In the genomic region with DNA sequence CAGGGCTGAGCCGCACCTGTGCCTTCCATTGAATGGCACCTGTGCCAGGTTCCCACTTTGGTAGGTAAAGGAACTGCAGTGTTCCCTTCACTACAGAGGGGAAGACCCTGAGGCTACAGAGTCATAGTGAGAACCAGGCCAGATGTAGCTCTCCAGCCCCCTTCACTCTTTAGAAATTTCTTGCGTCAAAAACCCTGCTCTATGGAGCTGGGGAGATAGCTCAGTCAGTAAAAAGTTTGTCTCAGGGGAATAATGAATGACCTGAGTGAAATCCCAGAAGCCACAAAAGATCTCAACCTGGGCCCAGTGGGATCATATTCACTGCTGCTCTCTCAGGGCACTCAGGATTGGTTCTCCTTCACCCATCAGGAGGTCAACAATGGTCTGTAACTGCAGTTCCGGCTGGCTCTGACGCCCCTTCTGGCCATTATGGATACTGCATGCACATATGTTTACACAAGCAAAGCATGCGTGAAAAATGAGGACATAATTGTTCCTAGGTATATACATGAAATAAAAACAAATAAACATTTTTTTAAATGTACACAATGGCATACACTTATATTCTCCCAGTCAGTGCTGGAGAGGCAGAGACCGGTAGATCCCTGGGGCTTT, we compare ENCODE assay signal across 14 mouse cellular contexts. TPM values are rescaled to one million over a fixed set of nuclear protein-coding genes. Genes with fewer than 3 reads are reported as not detected.
A peak's percentile ranks its signal among the peaks of the same experiment; 100 is the strongest.
DNase-seq lines count a peak whose midpoint lies in the region; ATAC-seq and TF ChIP-seq lines count a peak whose summit lies in the region.
"Had no signal": no experiment of that assay in that cellular context is flagged by ENCODE, and none has a peak within 500 bp of the region (broad histone marks: within the 10 kb centered on the region; RNA-seq: fewer than 3 reads in every experiment).

No protein-coding gene starts in this region.

- no peak for ATAC-seq in hindbrain, postnatal 0 days
- no peak for ATAC-seq in hindbrain, embryonic 16.5 days
- ATAC-seq in lung, postnatal 0 days, result no peak
- ATAC-seq: forebrain, embryonic 16.5 days; midbrain, embryonic 15.5 days had no signal

- no peaks in the 10 kb centered on the region for H3K4me1 ChIP-seq in hindbrain, postnatal 0 days (ENCODE audit: insufficient read depth, low read length)
- H3K4me1 ChIP-seq in hindbrain, embryonic 16.5 days (ENCODE audit: control insufficient read depth, insufficient read depth, low read depth, low read length), result no peaks in the 10 kb centered on the region
- H3K4me1 ChIP-seq in lung, postnatal 0 days (ENCODE audit: insufficient read depth, low read depth, low read length), result no peaks in the 10 kb centered on the region
- H3K4me1 ChIP-seq in MEL (ENCODE audit: control insufficient read depth in 1 of 2, insufficient read depth in 2 of 2, low read length in 2 of 2), result peaks cover 0 to 15% of the 10 kb centered on the region in 2 experiments; a peak in 2 of 4 replicates
- H3K4me1 ChIP-seq: midbrain, embryonic 15.5 days; neural tube, embryonic 13.5 days had no signal

- H3K79me2 ChIP-seq in MEL (ENCODE audit: control insufficient read depth, insufficient read depth, low read length, poor library complexity), result no peaks in the 10 kb centered on the region

- H3K9ac ChIP-seq in hindbrain, postnatal 0 days (replicated peaks; ENCODE audit: low read length), result no peak overlapping the region
- H3K9ac ChIP-seq in hindbrain, embryonic 16.5 days (ENCODE audit: low read depth, low read length), result no peak overlapping the region
- H3K9ac ChIP-seq in lung, postnatal 0 days (replicated peaks; ENCODE audit: low read depth), result no peak overlapping the region
- H3K9ac ChIP-seq in MEL (ENCODE audit: control insufficient read depth, low read depth, low read length, poor library complexity, severe bottlenecking), result no peak overlapping the region
- H3K9ac ChIP-seq: heart, embryonic 15.5 days; hindbrain, embryonic 14.5 days; midbrain, embryonic 15.5 days; neural tube, embryonic 13.5 days had no signal

- no peak for DNase-seq in hindbrain, postnatal 0 days (ENCODE audit: low spot score)
- no peak for DNase-seq in lung, postnatal 0 days (ENCODE audit: low spot score)
- DNase-seq in lung, adult 18-20 months, result no peak
- DNase-seq in MEL (ENCODE audit: low read depth, low spot score), result no peak
- peak; percentile 43 for DNase-seq in testis, postnatal 10 days (ENCODE audit: low spot score)
- no peak for DNase-seq in spleen, postnatal 10 days (ENCODE audit: low spot score in 2 of 2)
- DNase-seq: gastrocnemius, postnatal 25 days; thymus, postnatal 25 days had no signal

- no peaks in the 10 kb centered on the region for H3K36me3 ChIP-seq in hindbrain, postnatal 0 days (ENCODE audit: insufficient read depth, low read length)
- H3K36me3 ChIP-seq in hindbrain, embryonic 16.5 days (ENCODE audit: control insufficient read depth, insufficient read depth, low read length), result no peaks in the 10 kb centered on the region
- no peaks in the 10 kb centered on the region for H3K36me3 ChIP-seq in lung, postnatal 0 days (ENCODE audit: insufficient read depth, low read length)
- peaks cover 0 to 15% of the 10 kb centered on the region in 2 experiments; a peak in 2 of 4 replicates for H3K36me3 ChIP-seq in MEL (ENCODE audit: control insufficient read depth in 1 of 2, insufficient read depth in 2 of 2, low read length in 2 of 2)
- H3K36me3 ChIP-seq: heart, embryonic 15.5 days; midbrain, embryonic 15.5 days; neural tube, embryonic 13.5 days had no signal

- H3K9me3 ChIP-seq in hindbrain, postnatal 0 days (ENCODE audit: low read length), result no peaks in the 10 kb centered on the region
- no peaks in the 10 kb centered on the region for H3K9me3 ChIP-seq in hindbrain, embryonic 16.5 days (ENCODE audit: control insufficient read depth, low read length)
- H3K9me3 ChIP-seq in lung, postnatal 0 days (ENCODE audit: low read length), result no peaks in the 10 kb centered on the region
- H3K9me3 ChIP-seq in MEL (replicated peaks; ENCODE audit: insufficient read depth, low read length), result no peaks in the 10 kb centered on the region
- H3K9me3 ChIP-seq: heart, embryonic 15.5 days; midbrain, embryonic 15.5 days; neural tube, embryonic 13.5 days had no signal

- TF ChIP-seq EP300 in lung, postnatal 0 days (IDR thresholded peaks at IDR 0.05), result no peak
- no peak for TF ChIP-seq EP300 in MEL (IDR thresholded peaks at IDR 0.05; ENCODE audit: low read depth in 1 of 2, low read length in 2 of 2)

- no peak overlapping the region for H3K27ac ChIP-seq in hindbrain, postnatal 0 days
- H3K27ac ChIP-seq in hindbrain, embryonic 16.5 days (ENCODE audit: low read depth, low read length), result no peak overlapping the region
- no peak overlapping the region for H3K27ac ChIP-seq in lung, postnatal 0 days (ENCODE audit: low read length)
- no peak overlapping the region for H3K27ac ChIP-seq in MEL (ENCODE audit: control insufficient read depth, low read depth, low read length)
- H3K27ac ChIP-seq: heart, embryonic 15.5 days; hindbrain, embryonic 14.5 days; midbrain, embryonic 15.5 days; neural tube, embryonic 13.5 days had no signal

- TF ChIP-seq CTCF in hindbrain, postnatal 0 days (IDR thresholded peaks at IDR 0.05; ENCODE audit: low read depth), result peak; percentile 59
- TF ChIP-seq CTCF in lung, postnatal 0 days (IDR thresholded peaks at IDR 0.05), result peak; percentile 59
- peak in 2 of 3 experiments; percentile 16 to 31; a peak in 2 of 6 replicates for TF ChIP-seq CTCF in MEL (IDR thresholded peaks at IDR 0.05 in 2 of 3, conservative IDR thresholded peaks at IDR 0.05 in 1 of 3; ENCODE audit: control insufficient read depth in 1 of 3, insufficient read depth in 1 of 3, low read depth in 2 of 3, low read length in 3 of 3, poor library complexity in 1 of 3, severe bottlenecking in 1 of 3)

- 80% methylated on average over 6 of the region's 6 CpGs for WGBS in hindbrain, postnatal 0 days
- 84% methylated on average over 6 of the region's 6 CpGs for WGBS in hindbrain, embryonic 16.5 days
- 78% methylated on average over 6 of the region's 6 CpGs for WGBS in lung, postnatal 0 days

- no peaks in the 10 kb centered on the region for H3K27me3 ChIP-seq in hindbrain, postnatal 0 days (ENCODE audit: insufficient read depth, low read length)
- no peaks in the 10 kb centered on the region for H3K27me3 ChIP-seq in hindbrain, embryonic 16.5 days (replicated peaks; ENCODE audit: control insufficient read depth, insufficient read depth, low read length)
- no peaks in the 10 kb centered on the region for H3K27me3 ChIP-seq in lung, postnatal 0 days (replicated peaks; ENCODE audit: insufficient read depth, low read length)
- H3K27me3 ChIP-seq in MEL (ENCODE audit: control insufficient read depth in 1 of 2, insufficient read depth in 2 of 2, low read length in 2 of 2), result no peaks in the 10 kb centered on the region
- H3K27me3 ChIP-seq: midbrain, embryonic 15.5 days; neural tube, embryonic 13.5 days had no signal

- H3K4me2 ChIP-seq in hindbrain, postnatal 0 days (ENCODE audit: low read depth, low read length), result no peak overlapping the region
- no peak overlapping the region for H3K4me2 ChIP-seq in hindbrain, embryonic 16.5 days (ENCODE audit: low read length)
- no peak overlapping the region for H3K4me2 ChIP-seq in lung, postnatal 0 days (replicated peaks; ENCODE audit: low read depth, low read length)
- H3K4me2 ChIP-seq: heart, embryonic 15.5 days; hindbrain, embryonic 14.5 days; midbrain, embryonic 15.5 days; neural tube, embryonic 13.5 days had no signal

- H3K4me3 ChIP-seq in hindbrain, postnatal 0 days (ENCODE audit: low read length), result no peak overlapping the region
- H3K4me3 ChIP-seq in hindbrain, embryonic 16.5 days (ENCODE audit: low read length), result no peak overlapping the region
- no peak overlapping the region for H3K4me3 ChIP-seq in lung, postnatal 0 days (ENCODE audit: low read depth, low read length)
- H3K4me3 ChIP-seq in MEL (ENCODE audit: control insufficient read depth in 1 of 2, insufficient read depth in 1 of 2, low read depth in 2 of 2, low read length in 2 of 2), result no peak overlapping the region
- H3K4me3 ChIP-seq: heart, embryonic 15.5 days; midbrain, embryonic 15.5 days; neural tube, embryonic 13.5 days had no signal

- no peak for TF ChIP-seq RAD21 in MEL (IDR thresholded peaks at IDR 0.05; ENCODE audit: low read depth, low read length)

- no peak for TF ChIP-seq POLR2A in MEL (IDR thresholded peaks at IDR 0.05; ENCODE audit: control insufficient read depth in 1 of 2, insufficient read depth in 1 of 2, low read depth in 1 of 2, low read length in 2 of 2, poor library complexity in 1 of 2)

TF ChIP-seq in MEL, 35 proteins besides CTCF, POLR2A, EP300 and RAD21:
- TF ChIP-seq SIN3A (IDR thresholded peaks at IDR 0.05; ENCODE audit: low read length) (no peak), NELFE (IDR thresholded peaks at IDR 0.05; ENCODE audit: low read depth, low read length) (no peak), KAT2A (conservative IDR thresholded peaks at IDR 0.05; ENCODE audit: low read depth, low read length) (no peak), TBP (IDR thresholded peaks at IDR 0.05; ENCODE audit: low read depth, low read length) (no peak), E2F4 (IDR thresholded peaks at IDR 0.05; ENCODE audit: borderline replicate concordance, low read depth, low read length) (no peak), CHD1 (IDR thresholded peaks at IDR 0.05; ENCODE audit: low read depth, low read length) (no peak), TCF12 (IDR thresholded peaks at IDR 0.05; ENCODE audit: low read depth, low read length) (no peak), POLR2AphosphoS5 (IDR thresholded peaks at IDR 0.05; ENCODE audit: borderline replicate concordance, low read depth, low read length) (no peak), POLR2AphosphoS2 (IDR thresholded peaks at IDR 0.05; ENCODE audit: low read length) (no peak), ZC3H11A (IDR thresholded peaks at IDR 0.05; ENCODE audit: low read depth, low read length) (no peak), MAZ (IDR thresholded peaks at IDR 0.05; ENCODE audit: low read depth, low read length) (no peak), CHD2 (IDR thresholded peaks at IDR 0.05; ENCODE audit: low read length) (no peak), USF1 (IDR thresholded peaks at IDR 0.05; ENCODE audit: low read depth, low read length) (no peak), ZMIZ1 (IDR thresholded peaks at IDR 0.05; ENCODE audit: low read depth, low read length) (no peak), ZNF384 (IDR thresholded peaks at IDR 0.05; ENCODE audit: low read depth, low read length) (no peak), UBTF (IDR thresholded peaks at IDR 0.05; ENCODE audit: borderline replicate concordance, insufficient read depth, low read depth, low read length) (no peak)

RNA-seq across cellular contexts. Expression of a gene that starts 59.2 kb away (rescaled TPM):
- total RNA-seq in hindbrain, postnatal 0 days (2014; rRNA removed), result 44.4 and 53.4 TPM in 2 replicates
- 28.3 and 29.6 TPM in 2 replicates for polyA plus RNA-seq in hindbrain, postnatal 0 days (2015; fragmentation: Nextera tagmentation; extraction: Ambion mirVana)
- polyA plus RNA-seq in hindbrain, embryonic 16.5 days (2015; fragmentation: Nextera tagmentation; extraction: Ambion mirVana), result 13.2 and 19.1 TPM in 2 replicates
- 0.88 and 1.1 TPM in 2 replicates for polyA plus RNA-seq in lung, postnatal 0 days (2015; fragmentation: Nextera tagmentation; extraction: Ambion mirVana)
- total RNA-seq in MEL (2012; rRNA removed), result not detected in 2 replicates
- polyA plus RNA-seq in MEL (2012; ENCODE audit: insufficient read depth in 1 of 2, insufficient read length in 2 of 2, low read depth in 1 of 2, low replicate concordance in 2 of 2, missing spikeins in 1 of 2), result not detected
- total RNA-seq: gastrocnemius, postnatal 25 days had no signal
